Mouse (Mus musculus) embryo, embryonic 10 days (tissue): Measurements from ENCODE around the gene Rnf183.

ENCODE experiments used
- DNase-seq: peaks from one replicate; pipeline ENCODE4 v3.0.0-alpha.2; 2015; ENCODE audit warnings: low spot score

Rnf183 gene

GRCm38 (mm10) chr4:62383207-62383606, 51.8 kb downstream of the Rnf183 start:
- DNase-seq, result no peak

- DNase-seq, result no peak
Measured at GRCm38 (mm10) chr4:62379724-62380381, 55.2 kb downstream of the Rnf183 start.
